Mouse (Mus musculus): ENCODE results near the gene Myo16.

GRCm38 (mm10) chr8:10164959-10165358, 11.2 kb downstream of the Myo16 start:
- TF ChIP-seq CTCF (IDR thresholded peaks at IDR 0.05) (no peak), EP300 (IDR thresholded peaks at IDR 0.05; ENCODE audit: insufficient read depth, low read depth, low read length) (no peak), POLR2A (IDR thresholded peaks at IDR 0.05; ENCODE audit: insufficient read depth, low read depth, low read length) (no peak)

Measured in heart, adult 2 months (tissue).